7 mouse cellular contexts compared by ENCODE assay signal in the genomic region with DNA sequence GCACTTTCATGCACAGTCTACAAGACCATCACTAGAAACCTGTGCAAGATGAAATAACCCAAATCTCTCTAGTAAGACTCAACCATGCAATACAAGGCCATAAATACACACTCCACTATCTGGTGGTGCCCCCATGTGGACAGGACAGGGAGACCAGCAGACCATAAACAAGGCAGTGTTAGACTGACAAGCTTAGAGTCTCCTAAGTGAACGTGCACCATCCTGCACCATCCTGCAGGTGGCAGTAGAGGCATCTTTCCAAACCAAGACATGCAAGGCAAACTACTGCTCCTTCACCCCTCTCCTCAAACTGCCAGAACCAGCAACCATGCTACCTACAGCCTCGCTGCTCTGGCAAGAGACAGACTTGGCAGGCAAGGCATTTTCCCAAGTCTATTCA. TPM values are rescaled to one million over a fixed set of nuclear protein-coding genes. Genes with fewer than 3 reads are reported as not detected.
A peak's percentile ranks its signal among the peaks of the same experiment; 100 is the strongest.
DNase-seq lines count a peak whose midpoint lies in the region; ATAC-seq lines count a peak whose summit lies in the region.

No protein-coding gene starts in this region.

- no peaks in the 10 kb centered on the region for H3K27me3 ChIP-seq in intestine, embryonic 14.5 days (replicated peaks; ENCODE audit: control insufficient read depth, insufficient read depth, low read length)
- no peaks in the 10 kb centered on the region for H3K27me3 ChIP-seq in midbrain, embryonic 11.5 days (ENCODE audit: control insufficient read depth, insufficient read depth, low read length)

- H3K27ac ChIP-seq in intestine, embryonic 14.5 days (ENCODE audit: low read depth) = no peak overlapping the region
- no peak overlapping the region for H3K27ac ChIP-seq in midbrain, embryonic 11.5 days (ENCODE audit: low read depth, low read length)

- ATAC-seq in activated CD4-positive, CD25-positive, alpha-beta regulatory T cell, adult 4 months = peak; percentile 93
- peak; percentile 98 for ATAC-seq in common myeloid progenitor, adult 5-6 weeks (replicated peaks; ENCODE audit: low read depth, poor library complexity, severe bottlenecking)
- no peak; the same call in 1 of the 2 replicates for ATAC-seq in intestine, embryonic 14.5 days (replicated peaks; ENCODE audit: low FRiP score, low TSS enrichment, low read depth)
- ATAC-seq in midbrain, embryonic 11.5 days (ENCODE audit: low FRiP score) = peak; percentile 55; the same call in 1 of the 2 replicates

- H3K9ac ChIP-seq in intestine, embryonic 14.5 days (ENCODE audit: low read length) = no peak overlapping the region
- H3K9ac ChIP-seq in midbrain, embryonic 11.5 days (ENCODE audit: low read length) = no peak overlapping the region

- peak; percentile 81 to 84 for DNase-seq in gastrocnemius, adult 8-10 months (ENCODE audit: low spot score in 2 of 2)
- DNase-seq in intestine, embryonic 14.5 days (ENCODE audit: low spot score) = peak; percentile 85
- DNase-seq in left cerebral cortex, postnatal 10 days (ENCODE audit: extremely low spot score in 1 of 2, low spot score in 2 of 2) = peak; percentile 86 to 88
- peak; percentile 96 for DNase-seq in midbrain, embryonic 11.5 days (ENCODE audit: low spot score, missing footprints)
- DNase-seq in right cerebral cortex, postnatal 4 days = peak; percentile 78

- peaks cover 89% of the 10 kb centered on the region for H3K36me3 ChIP-seq in intestine, embryonic 14.5 days (ENCODE audit: control insufficient read depth, insufficient read depth, low read length)
- peaks cover 30% of the 10 kb centered on the region for H3K36me3 ChIP-seq in midbrain, embryonic 11.5 days (ENCODE audit: control insufficient read depth, insufficient read depth, low read length)

- no peak overlapping the region for H3K4me3 ChIP-seq in intestine, embryonic 14.5 days (ENCODE audit: low read depth, low read length)
- H3K4me3 ChIP-seq in midbrain, embryonic 11.5 days (ENCODE audit: low read depth, low read length) = no peak overlapping the region

- 14% methylated on average over 2 of the region's 2 CpGs for WGBS in intestine, embryonic 14.5 days
- 21% methylated on average over 2 of the region's 2 CpGs for WGBS in midbrain, embryonic 11.5 days

- no peak overlapping the region for H3K4me2 ChIP-seq in intestine, embryonic 14.5 days (ENCODE audit: low read length)
- no peak overlapping the region for H3K4me2 ChIP-seq in midbrain, embryonic 11.5 days

- H3K9me3 ChIP-seq in intestine, embryonic 14.5 days (ENCODE audit: control insufficient read depth, low read length) = no peaks in the 10 kb centered on the region
- H3K9me3 ChIP-seq in midbrain, embryonic 11.5 days (ENCODE audit: control insufficient read depth, low read length) = no peaks in the 10 kb centered on the region

- intact Hi-C loops in left cerebral cortex, postnatal 10 days (cut with DNase I) = loop anchor here (5.0 to 10.0 kb wide), 2 partner anchors 137 to 420 kb away; no protein-coding TSS in a partner anchor

- no peaks in the 10 kb centered on the region for H3K4me1 ChIP-seq in intestine, embryonic 14.5 days (replicated peaks; ENCODE audit: control insufficient read depth, insufficient read depth, low read length)
- H3K4me1 ChIP-seq in midbrain, embryonic 11.5 days (ENCODE audit: control insufficient read depth, insufficient read depth, low read length) = no peaks in the 10 kb centered on the region

RNA-seq across cellular contexts. Expression of a gene that starts 24.3 kb away (rescaled TPM):
- polyA plus RNA-seq in activated CD4-positive, CD25-positive, alpha-beta regulatory T cell, adult 4 months (2017; shearing (Covaris generic)) = 10 to 100 TPM in 1 of 2 experiments, 1 to 10 TPM in 1; 6.4 to 10.2 TPM
- total RNA-seq in common myeloid progenitor, adult 5-6 weeks (2017) = 29.4 and 36.8 TPM in 2 replicates
- total RNA-seq in gastrocnemius, adult 8-10 months (2022) = 10 to 100 TPM in 2 of 4 experiments, 1 to 10 TPM in 2; 8.2 to 13.3 (median 11.2) TPM
- 44.3 and 46.6 TPM in 2 replicates for polyA plus RNA-seq in intestine, embryonic 14.5 days (2014; fragmentation: Nextera tagmentation; extraction: Ambion mirVana)
- total RNA-seq in left cerebral cortex, postnatal 10 days (2021) = 10 to 100 TPM; 24.8 to 25.4 TPM
- 54.2 and 61.7 TPM in 2 replicates for polyA plus RNA-seq in midbrain, embryonic 11.5 days (2014; fragmentation: Nextera tagmentation; extraction: Ambion mirVana)

RNA-seq across cellular contexts. Expression of a gene that starts 30.2 kb away (rescaled TPM):
- polyA plus RNA-seq in activated CD4-positive, CD25-positive, alpha-beta regulatory T cell, adult 4 months (2017; shearing (Covaris generic)) = under 1 TPM in 1 of 2 experiments, not detected in 1; 0.48 TPM
- total RNA-seq in common myeloid progenitor, adult 5-6 weeks (2017) = not detected in 2 replicates
- over 10,000 TPM; 41,837 to 48,547 (median 43,671) TPM for total RNA-seq in gastrocnemius, adult 8-10 months (2022)
- 1.3 and 1.5 TPM in 2 replicates for polyA plus RNA-seq in intestine, embryonic 14.5 days (2014; fragmentation: Nextera tagmentation; extraction: Ambion mirVana)
- 1 to 10 TPM; 7.1 to 8.7 TPM for total RNA-seq in left cerebral cortex, postnatal 10 days (2021)
- polyA plus RNA-seq in midbrain, embryonic 11.5 days (2014; fragmentation: Nextera tagmentation; extraction: Ambion mirVana) = 0.17 TPM in 1 of 2 replicates, not detected in the other

RNA-seq across cellular contexts. Expression of a gene that starts 58.2 kb away (rescaled TPM):
- polyA plus RNA-seq in activated CD4-positive, CD25-positive, alpha-beta regulatory T cell, adult 4 months (2017; shearing (Covaris generic)) = 1 to 10 TPM in 1 of 2 experiments, under 1 TPM in 1; 0.69 to 2.0 TPM
- 20.2 and 21.1 TPM in 2 replicates for total RNA-seq in common myeloid progenitor, adult 5-6 weeks (2017)
- 10 to 100 TPM; 17.4 to 19.4 (median 18.9) TPM for total RNA-seq in gastrocnemius, adult 8-10 months (2022)
- polyA plus RNA-seq in intestine, embryonic 14.5 days (2014; fragmentation: Nextera tagmentation; extraction: Ambion mirVana) = 20.5 and 22.2 TPM in 2 replicates
- total RNA-seq in left cerebral cortex, postnatal 10 days (2021) = 10 to 100 TPM; 16.4 to 20.0 TPM
- 18.3 and 19.1 TPM in 2 replicates for polyA plus RNA-seq in midbrain, embryonic 11.5 days (2014; fragmentation: Nextera tagmentation; extraction: Ambion mirVana)

Comparison
In these comparisons a context has a peak if more than half of its experiments do, and no peak if none do; other contexts are left out.
1. RNA of a gene that starts 30.2 kb away (total RNA-seq): 41,837 to 48,547 TPM in gastrocnemius, adult 8-10 months; 7.1 to 8.7 TPM in left cerebral cortex, postnatal 10 days and not detected in common myeloid progenitor, adult 5-6 weeks; every median in the first group is over 1,000 times any median in the second.
2. Peak in every context shown above with its lines, with median percentiles within 50 percentile points of each other: DNase-seq.